Mouse (Mus musculus) heart, postnatal 0 days (tissue): Measurements from ENCODE around the gene Kcnc2. TPM values are rescaled to one million over a fixed set of nuclear protein-coding genes. Genes with fewer than 3 reads are reported as not detected.

ENCODE experiments used
- ATAC-seq: fragments of 200-750 bp; cut with Nextera tagmentation; 2 replicates; pipeline ENCODE4 v1.8.0; 2017; ENCODE audit warnings: low read depth, moderate number of reproducible peaks, moderate library complexity; ENCODE audit not compliant: insufficient read depth
- DNase-seq: peaks from one replicate; pipeline ENCODE4 v3.0.0-alpha.2; 2016; ENCODE audit warnings: low spot score
- H3K27ac ChIP-seq: fragments of 300-500 bp; sonication (generic); 2 replicates; pipeline ENCODE4 v1.5.1; 2014; ENCODE audit warnings: low read depth, mild to moderate bottlenecking
- H3K27me3 ChIP-seq: fragments of 300-500 bp; sonication (generic); 2 replicates; pipeline ENCODE4 v1.6.1; 2014; ENCODE audit warnings: low read length, mixed read lengths; ENCODE audit not compliant: control insufficient read depth, insufficient read depth
- H3K36me3 ChIP-seq: fragments of 300-500 bp; sonication (generic); replicated peaks from 2 replicates; pipeline ENCODE4 v1.6.1; 2014; ENCODE audit warnings: low read length, mixed read lengths; ENCODE audit not compliant: control insufficient read depth, insufficient read depth
- H3K4me1 ChIP-seq: fragments of 300-500 bp; sonication (generic); 2 replicates; pipeline ENCODE4 v1.6.1; 2014; ENCODE audit warnings: antibody characterized with exemption; ENCODE audit not compliant: control insufficient read depth, insufficient read depth
- H3K4me2 ChIP-seq: fragments of 300-500 bp; sonication (generic); 2 replicates; pipeline ENCODE4 v1.6.1; 2014; ENCODE audit warnings: low read depth, mild to moderate bottlenecking, low read length, moderate library complexity
- H3K4me3 ChIP-seq: fragments of 300-500 bp; sonication (generic); 2 replicates; pipeline ENCODE4 v1.5.1; 2014; ENCODE audit warnings: low read depth, low read length
- H3K9ac ChIP-seq: fragments of 300-500 bp; sonication (generic); replicated peaks from 2 replicates; pipeline ENCODE4 v1.6.1; 2014; ENCODE audit warnings: low read depth, low read length, mixed read lengths
- H3K9me3 ChIP-seq: fragments of 300-500 bp; sonication (generic); replicated peaks from 2 replicates; pipeline ENCODE4 v1.6.1; 2016; ENCODE audit warnings: low read length; ENCODE audit not compliant: control insufficient read depth
- CTCF ChIP-seq: IDR thresholded peaks from 2 replicates; pipeline ENCODE4 v1.5.1; 2016; ENCODE audit warnings: antibody characterized with exemption, control low read depth, low read depth
- EP300 ChIP-seq: IDR thresholded peaks from 2 replicates; pipeline ENCODE4 v1.6.1; 2016; ENCODE audit warnings: antibody characterized with exemption, low read depth
- WGBS: fragments of 180-500 bp; shearing (Covaris S2); extraction: QIAGEN DNeasy Blood & Tissue Kit; methylation state at CpG from one replicate; pipeline ENCODE4 v1.1.7; 2014; 5-methylcytosine and 5-hydroxymethylcytosine counted together
- polyA plus RNA-seq: library from polyadenylated mRNA; unstranded; fragments of >200 nt; fragmentation: Nextera tagmentation; extraction: Ambion mirVana; gene quantifications from 2 replicates; pipeline ENCODE4 v1.2.1, GENCODE M21; 2015
- total RNA-seq: library from RNA; depleted of rRNA; stranded (reverse); fragments of >200 nt; gene quantifications from 2 replicates; pipeline ENCODE4 v1.2.3, GENCODE M21; 2014; ENCODE audit warnings: low replicate concordance

Kcnc2 gene
- total and polyA plus RNA-seq, 2 experiments from 2014 or later, result 1.2 to 3.0 TPM

- no peak for ATAC-seq
- 80% methylated on average over 9 of the region's 9 CpGs for WGBS
- Histone ChIP-seq H3K9ac (no peak overlapping the region), H3K36me3 (no peaks in the 10 kb centered on the region), H3K4me2 (no peak overlapping the region), H3K4me3 (no peak overlapping the region), H3K9me3 (no peaks in the 10 kb centered on the region), H3K4me1 (no peaks in the 10 kb centered on the region), H3K27ac (no peak overlapping the region), H3K27me3 (no peaks in the 10 kb centered on the region)
- no peak for DNase-seq
- TF ChIP-seq EP300 (no peak), CTCF (no peak)
These were observed 129.9 kb downstream of the Kcnc2 start for GRCm38 (mm10) chr10:112400591-112401404.

DNA sequence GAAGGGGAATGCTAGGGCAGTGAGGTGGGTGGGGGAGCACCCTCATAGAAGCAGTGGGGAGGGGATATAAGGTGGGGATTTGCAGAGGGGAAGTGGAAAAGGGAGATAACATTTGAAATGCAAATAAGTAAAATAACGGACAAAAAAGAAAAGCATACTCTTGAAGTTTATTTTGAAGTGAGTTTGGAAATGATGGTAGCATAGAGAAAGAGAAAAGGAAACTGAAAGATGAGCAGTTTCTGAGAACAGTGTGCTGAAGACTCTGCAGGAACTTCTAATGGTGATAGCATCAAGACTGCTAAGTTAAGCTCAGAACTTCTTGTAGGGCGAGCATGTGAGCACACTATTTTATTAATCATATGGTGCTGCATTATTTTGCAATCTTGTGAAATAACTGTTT lies 138.6 kb downstream of the Kcnc2 start:
- H3K27me3 ChIP-seq, result no peaks in the 10 kb centered on the region
- H3K9ac ChIP-seq, result no peak overlapping the region
- H3K36me3 ChIP-seq, result no peaks in the 10 kb centered on the region
- ATAC-seq (no peak), DNase-seq (no peak)
- H3K4me1 ChIP-seq, result no peaks in the 10 kb centered on the region
- H3K4me2 ChIP-seq, result no peak overlapping the region
- no peak overlapping the region for H3K4me3 ChIP-seq
- H3K9me3 ChIP-seq, result no peaks in the 10 kb centered on the region
- no peak for TF ChIP-seq EP300
- WGBS, result 53% methylated on average over 2 of the region's 2 CpGs
- no peak overlapping the region for H3K27ac ChIP-seq

DNA sequence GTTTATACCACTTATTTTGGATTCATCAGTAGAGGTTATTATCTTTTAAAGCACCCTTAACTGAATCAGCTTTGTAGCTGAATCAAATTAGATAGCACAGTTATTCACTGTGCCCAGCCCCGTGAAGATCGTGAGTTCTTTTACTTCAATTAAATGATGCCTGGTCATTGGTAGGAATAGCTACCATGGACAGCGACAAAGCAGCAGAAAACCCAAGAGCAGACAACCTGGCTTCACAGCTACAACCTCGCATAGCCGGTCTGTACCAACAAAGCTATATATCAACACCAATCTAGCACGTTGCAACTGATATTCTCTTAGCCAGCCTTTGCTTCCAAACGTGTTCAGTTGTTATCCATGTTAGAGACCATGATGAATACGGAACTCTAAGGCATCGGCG lies 152.4 kb downstream of the Kcnc2 start:
- Histone ChIP-seq H3K4me3 (no peak overlapping the region), H3K9ac (no peak overlapping the region), H3K27ac (no peak overlapping the region), H3K4me1 (no peaks in the 10 kb centered on the region), H3K36me3 (no peaks in the 10 kb centered on the region), H3K27me3 (no peaks in the 10 kb centered on the region), H3K4me2 (no peak overlapping the region), H3K9me3 (no peaks in the 10 kb centered on the region)
- DNase-seq (no peak), ATAC-seq (no peak)
- no peak for TF ChIP-seq CTCF
- TF ChIP-seq EP300, result no peak
- WGBS, result 44% methylated on average over 10 of the region's 10 CpGs

GRCm38 (mm10) chr10:112436950-112437349 lies 166.0 kb downstream of the Kcnc2 start:
- Histone ChIP-seq H3K4me1 (no peaks in the 10 kb centered on the region), H3K27me3 (no peaks in the 10 kb centered on the region), H3K4me2 (no peak overlapping the region), H3K36me3 (no peaks in the 10 kb centered on the region), H3K9ac (no peak overlapping the region), H3K9me3 (no peaks in the 10 kb centered on the region), H3K4me3 (no peak overlapping the region), H3K27ac (no peak overlapping the region)
- no peak for ATAC-seq
- no peak for TF ChIP-seq CTCF
- no peak for TF ChIP-seq EP300
- no peak for DNase-seq
- WGBS, result 58% methylated on average over 2 of the region's 2 CpGs

DNA sequence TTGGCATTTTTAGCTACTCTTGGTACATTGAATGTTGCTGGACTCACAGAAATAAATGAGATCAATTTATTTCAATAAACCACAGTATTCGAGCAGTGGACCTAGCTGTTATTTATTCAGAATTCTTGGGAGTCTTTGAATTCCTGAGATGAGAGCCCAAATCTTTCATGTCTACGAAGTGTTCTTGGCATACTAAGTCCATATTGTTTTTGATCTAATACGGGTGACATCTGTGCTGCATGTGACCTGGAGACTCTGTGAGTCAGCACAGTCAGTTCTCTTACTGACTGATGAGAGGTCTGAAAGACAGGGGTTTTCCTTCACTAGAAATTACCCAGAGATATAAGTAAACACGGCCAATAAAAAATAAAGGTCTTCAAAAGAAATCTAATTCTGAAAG lies 173.7 kb downstream of the Kcnc2 start:
- Histone ChIP-seq H3K4me3 (no peak overlapping the region), H3K27ac (no peak overlapping the region), H3K4me1 (no peaks in the 10 kb centered on the region), H3K4me2 (no peak overlapping the region), H3K9ac (no peak overlapping the region), H3K36me3 (no peaks in the 10 kb centered on the region), H3K9me3 (no peaks in the 10 kb centered on the region), H3K27me3 (no peaks in the 10 kb centered on the region)
- 52% methylated on average over 4 of the region's 4 CpGs for WGBS
- TF ChIP-seq EP300 (no peak), CTCF (no peak)
- no peak for DNase-seq
- no peak for ATAC-seq

DNA sequence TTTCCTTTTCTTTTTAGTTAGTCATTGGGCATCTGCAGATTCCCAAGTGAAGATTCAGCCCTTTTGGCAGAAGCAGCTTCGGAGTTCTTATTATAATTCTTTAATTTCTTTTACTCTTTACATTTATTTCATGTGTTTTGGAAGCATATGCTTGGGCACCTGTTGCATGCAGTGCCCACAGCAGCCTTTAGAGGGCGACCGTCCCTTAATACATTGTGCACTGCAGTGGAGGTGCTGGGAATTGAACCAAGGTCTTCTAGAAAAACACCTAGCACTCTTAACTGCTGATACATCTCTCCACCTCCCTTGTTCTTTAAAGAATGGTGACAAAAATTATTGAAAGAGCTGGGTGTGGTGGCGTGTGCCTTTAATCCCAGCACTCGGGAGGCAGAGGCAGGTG lies 180.0 kb downstream of the Kcnc2 start:
- ATAC-seq, result no peak
- Histone ChIP-seq H3K4me1 (no peaks in the 10 kb centered on the region), H3K9me3 (no peaks in the 10 kb centered on the region), H3K4me2 (no peak overlapping the region), H3K27me3 (no peaks in the 10 kb centered on the region), H3K36me3 (no peaks in the 10 kb centered on the region), H3K9ac (no peak overlapping the region), H3K4me3 (no peak overlapping the region), H3K27ac (no peak overlapping the region)
- DNase-seq, result no peak
- WGBS, result 73% methylated on average over 5 of the region's 5 CpGs
- TF ChIP-seq CTCF (no peak), EP300 (no peak)
